Mouse (Mus musculus) lung, postnatal 25 days (tissue): ENCODE results near the gene Olfr649.

Experiments
- DNase-seq: peaks from one replicate; pipeline ENCODE4 v3.0.0; 2022; ENCODE audit warnings: low spot score

The Olfr649 gene

DNA sequence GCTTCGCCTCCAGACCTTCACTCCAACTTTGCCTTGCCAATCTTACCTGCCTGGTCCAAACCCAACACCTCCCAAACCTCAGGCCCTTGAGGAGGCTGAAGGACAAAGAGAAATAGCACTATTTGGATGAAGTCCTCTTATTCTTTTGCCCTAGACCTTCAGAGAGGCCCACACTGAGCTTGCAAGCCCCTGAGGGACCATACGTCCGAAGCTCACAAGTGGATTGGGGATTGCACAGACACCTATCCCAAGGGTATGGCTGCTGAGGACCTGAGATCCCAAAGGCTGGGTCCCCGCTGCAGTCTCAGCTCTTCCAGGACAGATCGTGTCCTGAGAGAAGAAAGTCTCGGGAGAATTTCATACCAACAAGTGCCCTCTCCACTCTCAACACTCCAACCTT lies at the start of gene Olfr649:
TSS of gene Olfr649 (minus strand) at position 101 of the 400 bp plus-strand sequence.
- no peak for DNase-seq

- DNase-seq = peak; percentile 90
Measured at GRCm38 (mm10) chr7:104244287-104245181, 48.7 kb upstream of the Olfr649 start, which contains the start of gene Trim34a. Trim34a (plus strand) TSS chr7:104244457.

- DNase-seq = no peak
Measured at GRCm38 (mm10) chr7:104243616-104244015, 47.8 kb upstream of the Olfr649 start.

GRCm38 (mm10) chr7:104240857-104241256 lies 45.1 kb upstream of the Olfr649 start:
- DNase-seq = no peak

DNA sequence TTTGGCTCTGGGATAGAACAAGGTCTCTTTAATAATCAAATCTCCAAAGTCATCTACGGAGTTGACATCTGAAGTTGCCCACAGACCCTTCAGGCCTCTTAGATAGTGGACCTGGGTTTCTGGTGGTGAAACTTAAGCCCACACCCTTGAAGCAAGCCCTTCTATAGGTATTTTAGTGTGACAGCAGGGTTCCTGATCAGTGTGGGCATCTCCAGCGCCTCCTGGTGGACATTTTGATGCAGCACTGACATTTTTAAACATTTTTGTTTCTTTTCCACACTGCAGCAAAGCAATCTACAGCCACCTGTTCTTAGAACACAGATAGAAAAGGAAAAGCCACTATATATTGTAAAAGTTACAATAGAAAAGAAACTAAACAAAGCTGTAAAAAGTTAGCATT lies 35.4 kb upstream of the Olfr649 start:
- DNase-seq = peak; percentile 28

- peak; percentile 85 for DNase-seq
Measured at GRCm38 (mm10) chr7:104218701-104219569, 23.1 kb upstream of the Olfr649 start, which contains the start of gene Trim6. Trim6 (plus strand) TSS chr7:104218793.

DNA sequence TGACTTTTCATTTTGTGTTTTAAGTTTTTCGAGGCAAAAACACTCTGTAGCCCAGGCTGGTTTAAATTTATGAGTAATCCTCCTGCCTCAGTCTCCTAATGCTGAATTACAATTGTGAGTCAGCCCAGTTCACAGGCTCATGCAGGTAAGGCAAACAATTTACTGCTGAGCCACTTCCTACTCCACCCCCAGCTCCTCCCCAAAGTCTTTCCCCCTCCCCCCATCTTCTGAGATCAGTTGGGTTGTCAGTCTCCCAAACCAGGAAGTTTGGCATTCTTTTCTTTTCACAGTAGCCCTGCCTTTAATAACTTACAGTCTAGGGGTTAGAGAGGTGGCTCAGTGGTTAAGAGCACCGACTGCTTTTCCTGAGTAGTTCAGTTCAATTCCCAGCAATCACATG lies 22.1 kb upstream of the Olfr649 start:
- no peak for DNase-seq

DNA sequence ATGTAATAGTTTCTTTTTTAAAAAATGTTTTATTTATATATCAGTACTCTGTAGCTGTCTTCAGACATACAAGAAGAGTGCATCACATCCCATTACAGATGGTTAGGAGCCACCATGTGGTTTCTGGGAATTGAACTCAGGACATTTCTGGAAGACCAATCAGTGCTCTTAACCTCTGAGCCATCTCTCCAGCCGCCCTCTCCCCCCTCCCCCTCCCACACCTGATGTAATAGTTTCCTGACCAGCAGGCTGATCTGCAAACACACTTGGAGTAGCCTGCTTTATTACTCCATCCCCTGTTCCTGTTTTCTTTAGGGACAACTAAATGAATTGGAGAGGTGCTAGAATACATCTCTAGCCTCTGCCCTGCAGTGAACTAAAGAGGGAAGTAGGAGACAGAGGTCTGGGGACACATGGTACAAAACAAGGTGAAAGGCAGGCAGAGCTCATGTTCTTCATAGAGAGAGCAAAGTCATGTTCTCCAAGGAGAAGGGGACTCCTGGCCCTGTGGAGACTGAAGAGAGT lies 20.3 kb upstream of the Olfr649 start:
- no peak for DNase-seq

- peak; percentile 10 for DNase-seq
Measured at GRCm38 (mm10) chr7:104206197-104206596, 10.4 kb upstream of the Olfr649 start.

GRCm38 (mm10) chr7:104199822-104200221 lies 4.0 kb upstream of the Olfr649 start:
- DNase-seq = peak; percentile 75

DNA sequence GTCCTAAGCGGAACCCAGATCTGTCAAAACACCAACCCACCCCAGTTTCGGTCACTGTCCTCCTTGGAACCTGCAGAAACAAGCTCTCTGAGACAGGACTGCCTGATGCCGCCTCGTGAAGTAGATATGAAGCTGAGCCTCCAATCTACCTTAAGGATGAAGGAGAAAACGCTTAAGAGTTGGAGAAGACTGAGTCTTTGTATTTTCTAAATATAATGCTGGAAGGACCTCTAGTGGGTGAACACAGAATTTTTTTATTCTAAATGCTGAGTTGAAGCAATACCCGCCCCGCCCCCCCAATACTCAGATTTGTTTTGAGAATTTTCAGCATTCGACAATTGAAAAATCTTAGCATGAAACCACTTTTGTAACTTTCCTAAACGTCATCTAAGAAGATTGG lies 4.5 kb downstream of the Olfr649 start:
- no peak for DNase-seq

GRCm38 (mm10) chr7:104183292-104183691 lies 12.5 kb downstream of the Olfr649 start, which contains the start of gene Olfr648:
Olfr648 (minus strand) TSS chr7:104183392.
- no peak for DNase-seq

- DNase-seq = no peak
Measured at GRCm38 (mm10) chr7:104179074-104179473, 16.7 kb downstream of the Olfr649 start.

- DNase-seq = no peak
Measured at GRCm38 (mm10) chr7:104178422-104179054, 17.2 kb downstream of the Olfr649 start.

DNA sequence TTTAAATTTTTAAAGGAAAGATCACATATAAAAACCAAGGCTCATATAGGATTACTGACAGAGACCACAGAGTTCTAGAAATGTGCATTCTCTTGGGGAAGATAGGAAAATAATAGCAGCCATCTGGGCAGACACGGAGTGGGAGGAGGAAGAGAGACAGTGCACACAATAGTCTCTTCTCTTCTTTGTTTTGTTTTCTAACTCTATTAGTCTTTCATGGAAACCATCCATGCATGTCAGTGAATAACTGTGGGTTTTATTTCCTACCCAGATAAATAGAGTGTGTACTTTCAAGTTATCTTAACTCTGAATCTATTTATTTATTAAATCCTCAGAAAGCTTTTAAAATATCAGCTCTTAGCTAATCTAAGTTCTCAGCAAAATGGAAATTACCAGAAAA lies 20.7 kb downstream of the Olfr649 start:
- DNase-seq = no peak

- peak; percentile 2 for DNase-seq
Measured at GRCm38 (mm10) chr7:104169634-104170204, 26.1 kb downstream of the Olfr649 start.

- DNase-seq = no peak
Measured at GRCm38 (mm10) chr7:104167105-104167504, 28.7 kb downstream of the Olfr649 start.

GRCm38 (mm10) chr7:104150456-104150855 lies 45.3 kb downstream of the Olfr649 start, which contains the start of gene Ubqlnl:
Ubqlnl (minus strand) TSS chr7:104150556.
- DNase-seq = no peak

DNA sequence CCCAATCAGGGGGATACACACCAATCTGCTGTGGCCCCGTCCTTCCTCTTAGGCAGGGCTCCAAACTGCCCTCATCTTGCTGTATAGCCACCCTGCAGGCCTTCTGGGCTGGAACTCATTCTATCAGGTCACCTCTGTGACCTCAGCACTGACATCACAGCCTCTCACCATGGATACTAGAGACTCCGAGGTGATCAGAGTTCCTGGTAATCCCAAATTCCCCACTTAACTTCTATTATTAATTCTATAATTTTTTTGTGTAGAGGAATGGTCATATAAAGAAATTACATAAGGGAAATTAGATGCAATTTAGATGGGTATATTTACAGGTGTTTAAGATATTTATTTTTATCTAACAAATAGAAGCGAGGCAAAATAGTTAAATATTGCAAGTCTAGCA lies 52.6 kb downstream of the Olfr649 start, which contains the start of gene Ubqln3:
TSS of gene Ubqln3 (minus strand) at position 101 of the 400 bp plus-strand sequence.
- DNase-seq = no peak
